Mouse (Mus musculus) liver, adult 2 months (tissue): ENCODE results near the gene E130309D02Rik. TPM values are rescaled to one million over a fixed set of nuclear protein-coding genes. Genes with fewer than 3 reads are reported as not detected.

Source experiments
- DNase-seq: peaks from one replicate; pipeline ENCODE4 v3.0.0-alpha.2; 2011; ENCODE audit warnings: low read depth, low spot score; ENCODE audit errors: extremely low read depth
- H3K27ac ChIP-seq: fragments of 200-500 bp; replicated peaks from 2 replicates; pipeline ENCODE4 v1.5.1; 2012; ENCODE audit warnings: low read depth, mild to moderate bottlenecking, control low read depth, inconsistent platforms, low read length; ENCODE audit not compliant: insufficient read depth
- H3K27me3 ChIP-seq: fragments of 200-500 bp; 2 replicates; pipeline ENCODE4 v1.6.1; 2012; ENCODE audit warnings: mild to moderate bottlenecking, moderate library complexity, low read length, inconsistent platforms; ENCODE audit not compliant: control insufficient read depth, insufficient read depth
- H3K36me3 ChIP-seq: fragments of 200-500 bp; 2 replicates; pipeline ENCODE4 v1.6.1; 2012; ENCODE audit warnings: low read length, inconsistent platforms; ENCODE audit not compliant: control insufficient read depth, insufficient read depth
- H3K4me1 ChIP-seq: fragments of 200-500 bp; 2 replicates; pipeline ENCODE4 v1.6.1; 2011; ENCODE audit warnings: low read length; ENCODE audit not compliant: control insufficient read depth, insufficient read depth
- H3K4me3 ChIP-seq: fragments of 200-500 bp; 2 replicates; pipeline ENCODE4 v1.5.1; 2011; ENCODE audit warnings: low read depth, mild to moderate bottlenecking, control low read depth, low read length, moderate library complexity; ENCODE audit not compliant: insufficient read depth
- H3K79me2 ChIP-seq: fragments of 200-500 bp; 2 replicates; pipeline ENCODE4 v1.6.1; 2012; ENCODE audit warnings: inconsistent platforms, mild to moderate bottlenecking, low read length, moderate library complexity; ENCODE audit not compliant: control insufficient read depth, insufficient read depth
- H3K9ac ChIP-seq: fragments of 200-500 bp; 2 replicates; pipeline ENCODE4 v1.6.1; 2012; ENCODE audit warnings: low read depth, mild to moderate bottlenecking, control low read depth, inconsistent platforms, low read length
- CTCF ChIP-seq: fragments of 200-500 bp; IDR thresholded peaks from 2 replicates; pipeline ENCODE4 v1.5.1; 2011; ENCODE audit warnings: low read depth, low read length, control low read depth
- POLR2A ChIP-seq: fragments of 200-500 bp; IDR thresholded peaks from 2 replicates; pipeline ENCODE4 v1.6.1; 2011; ENCODE audit warnings: low read length, control low read depth; ENCODE audit not compliant: insufficient read depth; ENCODE audit errors: extremely low read depth
- WGBS: fragments of 180-500 bp; shearing (Covaris S2); methylation state at CpG from one replicate; pipeline ENCODE4 v1.1.7; 2018; 5-methylcytosine and 5-hydroxymethylcytosine counted together
- polyA plus RNA-seq: library from polyadenylated mRNA; depleted of rRNA; stranded (reverse); fragments of >200 nt; gene quantifications from 2 replicates; pipeline ENCODE4 v1.2.3, GENCODE M21; 2012
- total RNA-seq: library from RNA; depleted of rRNA; stranded (reverse); fragments of >200 nt; gene quantifications from 2 replicates; pipeline ENCODE4 v1.2.3, GENCODE M21; 2014

Gene E130309D02Rik
- total and polyA plus RNA-seq, 2 experiments: 4.3 to 12.8 TPM

- TF ChIP-seq CTCF (no peak), POLR2A (no peak)
- H3K36me3 ChIP-seq: peaks cover 13% of the 10 kb centered on the region; the same call in 1 of the 2 replicates
- peaks cover 10% of the 10 kb centered on the region; the same call in 1 of the 2 replicates for H3K79me2 ChIP-seq
- H3K27me3 ChIP-seq: no peaks in the 10 kb centered on the region
- H3K27ac ChIP-seq: no peak overlapping the region
- 92% methylated on average over 5 of the region's 5 CpGs for WGBS
- no peaks in the 10 kb centered on the region for H3K4me1 ChIP-seq
- no peak overlapping the region for H3K9ac ChIP-seq
- H3K4me3 ChIP-seq: no peak overlapping the region
- no peak for DNase-seq
Observed at GRCm38 (mm10) chr5:143308825-143309224, 6.3 kb downstream of the E130309D02Rik start.

DNA sequence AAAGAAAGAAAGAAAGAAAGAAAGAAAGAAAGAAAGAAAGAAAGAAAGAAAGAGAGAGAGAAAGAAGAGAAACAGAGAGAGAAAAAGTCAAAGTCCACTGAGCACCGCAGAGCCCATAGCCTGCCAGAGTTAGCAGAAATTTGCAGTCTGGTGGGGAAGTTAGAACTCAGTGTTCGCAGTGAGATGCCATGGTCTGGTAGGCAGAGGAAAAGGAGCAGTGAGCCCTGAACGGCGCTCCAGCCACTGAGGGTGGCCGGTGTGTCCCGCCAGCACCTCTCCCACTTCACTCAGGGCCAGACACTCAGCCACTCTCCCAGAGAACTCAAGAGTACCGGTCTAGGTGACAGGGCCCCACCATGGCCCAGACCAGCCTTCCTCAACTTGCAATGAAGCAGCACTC, 10.9 kb downstream of the E130309D02Rik start:
- Histone ChIP-seq H3K4me1 (no peaks in the 10 kb centered on the region), H3K27me3 (no peaks in the 10 kb centered on the region), H3K27ac (no peak overlapping the region), H3K9ac (no peak overlapping the region), H3K4me3 (no peak overlapping the region), H3K79me2 (0 out of 2 replicates have a peak, but pooled peaks cover 2% of the 10 kb centered on the region), H3K36me3 (peaks cover 5% of the 10 kb centered on the region; the same call in 1 of the 2 replicates)
- TF ChIP-seq CTCF (no peak), POLR2A (no peak)
- 97% methylated on average over 7 of the region's 7 CpGs for WGBS
- no peak for DNase-seq

GRCm38 (mm10) chr5:143301296-143301695, 13.9 kb downstream of the E130309D02Rik start:
- no peak overlapping the region for H3K9ac ChIP-seq
- DNase-seq: no peak
- TF ChIP-seq POLR2A (no peak), CTCF (peak; percentile 53)
- H3K4me3 ChIP-seq: no peak overlapping the region
- H3K79me2 ChIP-seq: no peaks in the 10 kb centered on the region
- H3K4me1 ChIP-seq: no peaks in the 10 kb centered on the region
- H3K27ac ChIP-seq: no peak overlapping the region
- peaks cover 5% of the 10 kb centered on the region; the same call in 1 of the 2 replicates for H3K36me3 ChIP-seq
- WGBS: 85% methylated on average over 8 of the region's 8 CpGs
- no peaks in the 10 kb centered on the region for H3K27me3 ChIP-seq

DNA sequence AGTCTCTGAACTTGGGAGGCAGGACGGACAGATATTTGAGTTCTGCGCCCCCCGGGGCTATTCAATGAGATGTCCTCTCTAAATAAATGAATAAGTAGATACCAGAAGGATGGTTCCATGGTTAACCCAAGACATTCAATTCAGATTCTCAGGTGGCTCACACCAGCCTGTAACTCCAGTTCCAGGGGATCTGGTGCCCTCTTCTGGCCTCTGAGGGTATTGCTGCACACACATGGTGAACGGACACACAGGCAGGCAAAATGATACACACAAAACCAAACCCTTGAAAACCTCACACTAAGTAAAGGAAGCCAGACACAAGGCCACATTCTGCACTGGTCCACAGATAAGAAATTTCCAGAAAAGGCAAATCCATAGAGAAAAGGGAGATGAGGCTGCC, 15.5 kb downstream of the E130309D02Rik start:
- Histone ChIP-seq H3K27ac (no peak overlapping the region), H3K36me3 (no peaks in the 10 kb centered on the region), H3K9ac (no peak overlapping the region), H3K4me1 (no peaks in the 10 kb centered on the region), H3K79me2 (no peaks in the 10 kb centered on the region), H3K4me3 (no peak overlapping the region), H3K27me3 (no peaks in the 10 kb centered on the region)
- peak; percentile 12 for DNase-seq
- TF ChIP-seq CTCF: peak; percentile 77
- TF ChIP-seq POLR2A: no peak
- WGBS: 89% methylated on average over 4 of the region's 4 CpGs

DNA sequence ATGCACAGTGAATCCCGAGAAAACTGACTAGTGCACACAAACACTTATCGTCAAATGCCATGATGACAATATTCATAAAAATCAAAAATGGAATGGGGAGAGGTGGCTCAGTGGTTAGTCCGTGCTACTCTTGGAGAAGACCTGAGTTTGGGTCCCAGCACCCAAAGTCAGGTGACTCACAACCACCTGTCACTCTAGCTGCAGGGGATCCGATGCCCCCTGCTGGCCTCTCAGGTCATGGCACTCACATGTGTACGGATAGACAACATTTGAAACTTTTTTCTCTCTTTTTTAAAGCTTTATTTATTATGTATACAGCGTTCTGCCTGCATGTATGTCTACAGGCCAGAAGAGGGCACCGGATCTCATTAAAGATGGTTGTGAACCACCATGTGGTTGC, 16.8 kb downstream of the E130309D02Rik start:
- H3K27me3 ChIP-seq: peaks cover 3% of the 10 kb centered on the region
- H3K27ac ChIP-seq: no peak overlapping the region
- WGBS: 91% methylated on average over 7 of the region's 7 CpGs
- no peak overlapping the region for H3K9ac ChIP-seq
- no peaks in the 10 kb centered on the region for H3K79me2 ChIP-seq
- no peak overlapping the region for H3K4me3 ChIP-seq
- H3K36me3 ChIP-seq: no peaks in the 10 kb centered on the region
- no peaks in the 10 kb centered on the region for H3K4me1 ChIP-seq
- TF ChIP-seq POLR2A (no peak), CTCF (peak; percentile 54)
- DNase-seq: no peak

DNA sequence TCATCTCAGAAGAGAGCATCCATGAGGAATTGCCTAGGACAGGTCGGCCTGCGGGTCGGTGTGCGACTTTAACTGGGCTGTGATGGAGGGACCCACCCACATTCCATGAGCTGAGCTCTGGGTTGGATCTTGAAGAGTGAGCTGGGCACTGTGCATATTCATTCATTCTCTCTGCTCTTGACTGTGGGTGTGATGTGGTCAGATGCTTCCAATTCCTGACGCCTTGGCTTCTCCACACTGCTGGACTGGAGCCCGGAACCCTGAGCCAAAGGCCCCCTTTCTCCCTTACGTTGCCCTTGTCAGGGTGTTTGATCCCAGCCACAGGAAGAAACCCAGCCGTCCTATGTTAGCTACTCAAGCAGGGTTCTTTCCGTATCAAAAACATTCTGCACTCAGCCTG, 17.2 kb downstream of the E130309D02Rik start:
- no peaks in the 10 kb centered on the region for H3K36me3 ChIP-seq
- H3K27ac ChIP-seq: no peak overlapping the region
- 92% methylated on average over 9 of the region's 9 CpGs for WGBS
- H3K9ac ChIP-seq: no peak overlapping the region
- no peaks in the 10 kb centered on the region for H3K79me2 ChIP-seq
- H3K4me1 ChIP-seq: no peaks in the 10 kb centered on the region
- DNase-seq: no peak
- TF ChIP-seq CTCF (no peak), POLR2A (no peak)
- H3K27me3 ChIP-seq: peaks cover 5% of the 10 kb centered on the region
- no peak overlapping the region for H3K4me3 ChIP-seq
